Mouse (Mus musculus) limb, embryonic 13.5 days (tissue): ENCODE results near the gene Grm4. TPM values are rescaled to one million over a fixed set of nuclear protein-coding genes. Genes with fewer than 3 reads are reported as not detected.

Experiments used
- ATAC-seq: fragments of 200-750 bp; cut with Nextera tagmentation; 2 replicates; pipeline ENCODE4 v1.8.0; 2017; ENCODE audit warnings: low read depth, moderate number of reproducible peaks, moderate TSS enrichment; ENCODE audit not compliant: low FRiP score
- H3K27ac ChIP-seq: fragments of 300-500 bp; sonication (generic); 2 replicates; pipeline ENCODE4 v1.5.1; 2015; ENCODE audit warnings: inconsistent platforms, mild to moderate bottlenecking, moderate library complexity
- H3K27me3 ChIP-seq: fragments of 300-500 bp; sonication (generic); 2 replicates; pipeline ENCODE4 v1.6.1; 2015; ENCODE audit warnings: mild to moderate bottlenecking, inconsistent platforms
- H3K36me3 ChIP-seq: fragments of 300-500 bp; sonication (generic); 2 replicates; pipeline ENCODE4 v1.6.1; 2015; ENCODE audit warnings: inconsistent platforms, mild to moderate bottlenecking, moderate library complexity
- H3K4me1 ChIP-seq: fragments of 300-500 bp; sonication (generic); 2 replicates; pipeline ENCODE4 v1.6.1; 2015; ENCODE audit warnings: inconsistent platforms
- H3K4me2 ChIP-seq: fragments of 300-500 bp; sonication (generic); replicated peaks from 2 replicates; pipeline ENCODE4 v1.6.1; 2015; ENCODE audit warnings: inconsistent platforms, mild to moderate bottlenecking, moderate library complexity
- H3K4me3 ChIP-seq: fragments of 300-500 bp; sonication (generic); 2 replicates; pipeline ENCODE4 v1.5.1; 2015; ENCODE audit warnings: moderate library complexity, mild to moderate bottlenecking, inconsistent platforms
- H3K9ac ChIP-seq: fragments of 300-500 bp; sonication (generic); 2 replicates; pipeline ENCODE4 v1.6.1; 2015; ENCODE audit warnings: mild to moderate bottlenecking, inconsistent platforms
- H3K9me3 ChIP-seq: fragments of 300-500 bp; sonication (generic); 2 replicates; pipeline ENCODE4 v1.6.1; 2016; ENCODE audit warnings: inconsistent platforms
- WGBS: fragments of 180-500 bp; shearing (Covaris S2); methylation state at CpG from one replicate; pipeline ENCODE4 v1.1.7; 2015; 5-methylcytosine and 5-hydroxymethylcytosine counted together
- polyA plus RNA-seq: library from polyadenylated mRNA; unstranded; fragments of >200 nt; fragmentation: Nextera tagmentation; extraction: Ambion mirVana; gene quantifications from 2 replicates; pipeline ENCODE4 v1.2.1, GENCODE M21; 2015

Gene Grm4
- polyA plus RNA-seq, 1 experiment from 2014 or later: 0.34 TPM

DNA sequence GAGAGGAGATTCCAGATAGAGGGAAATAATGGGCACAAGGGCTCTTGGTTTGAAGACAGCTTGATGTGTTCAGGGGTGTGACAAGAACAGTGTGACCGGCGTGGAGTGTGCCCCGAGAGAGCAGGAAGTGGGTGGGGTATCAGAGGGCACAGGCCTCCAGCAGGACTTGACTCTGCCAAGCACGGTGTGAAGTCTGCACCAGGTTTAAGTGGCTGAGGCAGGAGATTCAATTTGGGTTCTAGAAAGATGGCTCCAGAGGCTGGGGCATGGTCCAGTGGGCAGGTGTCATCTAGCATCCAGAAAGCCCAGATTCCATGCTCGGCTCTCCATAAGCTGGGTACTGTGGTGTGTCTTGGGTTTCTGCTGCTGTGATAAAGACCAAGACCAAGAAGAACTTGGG is 23.4 kb downstream of the Grm4 start:
- H3K4me2 ChIP-seq: no peak overlapping the region
- H3K4me1 ChIP-seq: peaks cover 18% of the 10 kb centered on the region
- H3K27me3 ChIP-seq: peaks cover 12% of the 10 kb centered on the region
- no peak for ATAC-seq
- no peak overlapping the region for H3K27ac ChIP-seq
- H3K9me3 ChIP-seq: no peaks in the 10 kb centered on the region
- no peak overlapping the region for H3K9ac ChIP-seq
- 74% methylated on average over 5 of the region's 5 CpGs for WGBS
- H3K36me3 ChIP-seq: no peaks in the 10 kb centered on the region
- H3K4me3 ChIP-seq: no peak overlapping the region

DNA sequence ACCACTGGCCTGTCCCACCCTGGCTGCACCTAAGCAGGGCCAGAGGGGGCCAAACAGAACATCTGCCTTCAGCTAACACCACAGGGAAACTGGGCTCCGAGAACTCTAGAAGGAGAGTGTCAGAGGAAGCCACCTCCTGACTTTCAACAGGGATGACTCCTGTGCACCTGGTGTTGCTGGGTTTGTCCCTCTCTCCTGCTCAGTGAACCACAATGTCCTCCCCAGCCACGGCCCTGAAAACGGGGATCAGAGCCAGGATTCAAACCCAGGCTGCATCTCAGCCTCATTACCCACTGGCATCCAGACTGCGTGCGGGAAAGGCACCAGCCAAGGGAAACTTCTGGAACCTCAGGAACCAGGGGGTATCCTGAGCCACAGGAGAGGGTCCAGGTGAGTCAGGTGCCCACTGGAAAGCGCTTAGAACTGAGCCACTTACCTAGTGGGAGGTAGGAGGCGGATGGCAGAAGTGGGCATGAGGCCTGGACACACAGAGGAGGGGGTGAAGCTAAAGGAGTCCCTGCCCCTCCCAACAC is 26.1 kb downstream of the Grm4 start:
- Histone ChIP-seq H3K36me3 (no peaks in the 10 kb centered on the region), H3K9me3 (no peaks in the 10 kb centered on the region), H3K27ac (no peak overlapping the region), H3K4me1 (no peaks in the 10 kb centered on the region), H3K27me3 (no peaks in the 10 kb centered on the region), H3K4me3 (no peak overlapping the region), H3K4me2 (no peak overlapping the region), H3K9ac (no peak overlapping the region)
- ATAC-seq: no peak
- WGBS: 70% methylated on average over 7 of the region's 7 CpGs

DNA sequence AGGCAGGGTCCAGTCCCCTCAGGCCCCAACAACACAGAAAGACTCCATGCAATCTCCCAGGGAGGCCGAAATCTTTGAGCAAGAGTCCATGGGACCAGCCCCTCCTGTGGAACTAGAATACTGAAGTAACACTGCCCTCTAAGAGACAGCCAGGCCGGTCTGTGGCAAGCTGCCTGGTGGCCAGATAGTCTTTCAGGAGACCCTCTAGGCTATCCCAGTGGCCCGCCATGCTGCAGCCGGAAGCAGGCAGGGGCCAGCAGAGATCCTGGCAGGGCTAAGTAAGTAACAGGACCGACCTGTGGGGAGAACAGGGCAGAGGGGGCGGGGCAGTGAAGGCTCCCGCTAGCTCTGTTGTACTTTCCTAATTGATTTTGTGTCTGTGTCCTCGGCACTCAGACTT is 27.2 kb downstream of the Grm4 start:
- Histone ChIP-seq H3K4me1 (no peaks in the 10 kb centered on the region), H3K9me3 (no peaks in the 10 kb centered on the region), H3K36me3 (no peaks in the 10 kb centered on the region), H3K4me2 (no peak overlapping the region), H3K9ac (no peak overlapping the region), H3K27me3 (no peaks in the 10 kb centered on the region), H3K4me3 (no peak overlapping the region), H3K27ac (no peak overlapping the region)
- ATAC-seq: no peak
- 29% methylated on average over 8 of the region's 8 CpGs for WGBS

DNA sequence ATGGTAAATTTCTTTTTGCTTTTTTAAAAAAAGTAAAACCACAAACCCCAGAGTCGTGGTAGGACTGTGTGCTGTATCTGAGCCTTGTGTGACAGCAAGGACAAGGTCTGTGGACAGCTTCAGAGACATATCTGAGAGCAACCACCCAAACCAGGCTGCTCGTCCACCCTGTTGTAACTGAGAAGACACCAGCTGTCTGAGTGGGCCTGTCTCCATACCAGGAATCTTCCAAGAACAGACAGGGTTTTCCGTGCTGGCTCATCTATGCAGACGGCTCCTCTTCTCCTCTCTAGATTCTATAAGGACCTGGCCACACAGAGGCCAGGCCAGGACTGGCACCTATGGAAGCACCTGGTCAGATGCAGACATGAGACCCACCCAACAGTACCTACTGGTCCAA is 27.8 kb downstream of the Grm4 start:
- Histone ChIP-seq H3K27me3 (no peaks in the 10 kb centered on the region), H3K9ac (no peak overlapping the region), H3K4me1 (0 out of 2 replicates have a peak, but pooled peaks cover 4% of the 10 kb centered on the region), H3K27ac (no peak overlapping the region), H3K36me3 (no peaks in the 10 kb centered on the region), H3K4me2 (no peak overlapping the region), H3K9me3 (no peaks in the 10 kb centered on the region), H3K4me3 (no peak overlapping the region)
- no peak for ATAC-seq
- WGBS: 82% methylated on average over 4 of the region's 4 CpGs

DNA sequence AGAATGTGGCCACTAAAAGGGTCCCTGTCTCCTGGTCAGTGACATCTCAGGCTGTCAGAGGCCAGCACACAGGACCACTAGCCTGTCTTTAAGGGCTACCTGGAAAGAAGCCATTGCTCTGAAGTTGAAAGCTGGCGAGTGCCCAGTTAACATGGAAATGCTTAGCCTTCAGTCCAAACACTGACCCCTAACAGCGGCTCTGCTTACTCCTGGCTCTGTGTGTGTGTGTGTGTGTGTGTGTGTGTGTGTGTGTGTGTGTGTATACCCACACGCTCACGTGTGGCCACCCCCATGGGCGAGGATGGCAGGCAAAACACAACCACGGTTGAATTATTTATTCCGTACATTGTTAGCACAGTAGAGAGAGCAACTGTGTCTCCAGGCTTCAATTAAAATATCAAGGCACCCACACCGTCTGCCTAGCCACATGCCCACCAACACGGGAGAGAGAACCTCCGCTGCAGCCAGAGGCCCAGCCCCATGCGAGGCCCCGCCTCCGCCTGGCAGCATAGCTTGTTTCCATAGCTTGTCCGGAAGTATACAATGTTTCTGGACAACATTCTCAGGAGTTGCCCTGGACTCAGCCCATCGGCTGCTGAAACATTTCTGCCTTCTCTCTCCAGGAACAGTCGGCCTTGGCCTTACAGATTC is 32.9 kb downstream of the Grm4 start:
- no peak overlapping the region for H3K27ac ChIP-seq
- no peaks in the 10 kb centered on the region for H3K36me3 ChIP-seq
- peaks cover 22% of the 10 kb centered on the region for H3K4me1 ChIP-seq
- ATAC-seq: no peak
- 67% methylated on average over 16 of the region's 16 CpGs for WGBS
- no peak overlapping the region for H3K9ac ChIP-seq
- H3K27me3 ChIP-seq: 0 out of 2 replicates have a peak, but pooled peaks cover 5% of the 10 kb centered on the region
- H3K4me2 ChIP-seq: no peak overlapping the region
- no peaks in the 10 kb centered on the region for H3K9me3 ChIP-seq
- H3K4me3 ChIP-seq: no peak overlapping the region

DNA sequence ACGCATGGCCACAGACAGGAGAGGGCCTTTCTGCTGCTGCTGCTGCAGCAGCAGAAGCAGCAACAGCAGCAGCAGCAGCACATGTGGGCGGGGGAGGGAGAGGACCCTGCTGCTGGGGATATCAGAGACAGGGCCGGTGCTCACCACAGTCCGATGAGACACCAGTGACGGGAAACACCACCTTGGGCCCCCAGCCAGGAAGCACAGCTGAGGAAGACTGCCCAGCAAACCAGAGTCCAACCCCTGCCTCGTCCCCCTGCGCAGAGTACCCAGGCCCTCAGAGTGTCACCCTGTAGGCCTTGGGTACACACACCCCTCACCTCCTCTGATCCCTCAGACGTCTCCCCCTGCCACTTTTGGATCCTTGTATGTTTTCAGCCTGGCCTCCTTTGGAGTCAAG is 35.3 kb downstream of the Grm4 start:
- Histone ChIP-seq H3K4me3 (no peak overlapping the region), H3K9ac (no peak overlapping the region), H3K4me1 (peaks cover 29% of the 10 kb centered on the region), H3K36me3 (no peaks in the 10 kb centered on the region), H3K9me3 (no peaks in the 10 kb centered on the region), H3K27me3 (0 out of 2 replicates have a peak, but pooled peaks cover 5% of the 10 kb centered on the region), H3K4me2 (no peak overlapping the region), H3K27ac (no peak overlapping the region)
- 34% methylated on average over 8 of the region's 8 CpGs for WGBS
- no peak for ATAC-seq

DNA sequence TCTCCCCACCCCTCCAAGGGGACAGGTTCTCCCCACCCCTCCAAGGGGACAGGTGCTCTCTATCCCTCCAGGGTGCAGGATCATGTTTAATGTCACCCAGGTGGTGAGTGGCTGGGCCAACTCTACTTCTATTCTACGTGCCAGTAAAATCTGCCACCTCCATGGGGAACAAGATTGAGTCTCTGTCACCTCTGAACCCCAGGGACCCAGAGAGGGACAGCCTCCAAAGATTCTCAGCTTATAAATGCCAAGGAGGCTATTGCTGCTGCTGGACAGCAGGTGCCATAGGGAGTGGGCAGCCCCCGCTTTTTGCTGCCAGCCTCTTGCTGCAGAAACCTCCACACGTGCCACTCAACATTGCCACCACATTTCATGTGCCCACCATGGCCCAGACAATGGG is 37.6 kb downstream of the Grm4 start:
- no peak for ATAC-seq
- Histone ChIP-seq H3K9me3 (no peaks in the 10 kb centered on the region), H3K4me2 (no peak overlapping the region), H3K27me3 (0 out of 2 replicates have a peak, but pooled peaks cover 5% of the 10 kb centered on the region), H3K36me3 (no peaks in the 10 kb centered on the region), H3K4me1 (peaks cover 32% of the 10 kb centered on the region), H3K27ac (no peak overlapping the region), H3K4me3 (no peak overlapping the region), H3K9ac (no peak overlapping the region)
- 77% methylated on average over 3 of the region's 3 CpGs for WGBS

DNA sequence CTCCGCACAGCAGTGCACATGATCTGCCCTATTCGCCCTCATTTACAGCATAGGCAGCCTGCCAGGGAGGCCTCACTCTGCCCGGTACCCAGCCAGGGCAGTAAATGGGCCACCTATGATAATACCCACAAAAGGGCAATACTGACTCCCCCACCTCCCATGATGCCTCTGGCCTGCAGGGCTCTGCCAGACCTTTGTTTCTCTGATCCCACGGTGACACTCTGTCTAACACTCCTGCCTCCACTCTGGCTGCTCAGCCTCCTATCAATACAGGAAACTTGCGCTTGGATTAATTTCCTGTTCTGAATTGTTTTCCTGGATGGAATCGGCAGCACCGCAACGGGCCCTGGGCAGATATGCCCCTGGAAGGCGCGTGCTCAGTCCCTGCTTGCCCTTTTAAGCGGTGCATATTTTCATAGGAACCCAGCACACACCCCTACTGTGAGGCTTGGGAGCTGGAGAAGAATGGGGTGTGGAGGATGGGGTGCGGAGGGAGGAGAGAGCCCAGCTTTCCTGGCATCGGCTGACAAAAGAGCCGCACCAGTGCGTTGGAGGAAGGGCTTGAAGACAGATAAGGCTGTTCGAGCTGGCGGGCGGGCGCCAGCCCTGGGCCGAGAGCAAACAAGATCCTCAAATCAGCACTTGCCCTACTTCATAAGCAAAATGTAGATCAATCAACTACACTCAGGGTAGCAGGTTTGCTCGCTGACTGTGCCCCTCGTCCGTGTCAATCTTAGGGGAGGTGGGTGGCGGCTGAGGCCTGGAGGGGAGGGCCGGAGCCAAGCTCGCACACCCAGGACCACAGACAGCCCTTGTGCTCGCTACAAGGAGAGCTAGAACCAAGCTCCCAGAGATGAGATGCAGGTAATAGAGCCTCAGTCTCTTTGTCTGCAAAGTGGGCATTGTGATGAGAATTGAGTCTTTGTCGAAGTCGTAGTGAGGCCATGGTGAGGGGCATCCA is 40.8 kb downstream of the Grm4 start:
- no peak overlapping the region for H3K4me2 ChIP-seq
- peaks cover 17% of the 10 kb centered on the region for H3K4me1 ChIP-seq
- H3K9me3 ChIP-seq: no peaks in the 10 kb centered on the region; the same call in 1 of the 2 replicates
- H3K9ac ChIP-seq: peak overlapping the region; percentile 13; the same call in 1 of the 2 replicates
- ATAC-seq: no peak
- no peak overlapping the region for H3K4me3 ChIP-seq
- 58% methylated on average over 29 of the region's 29 CpGs for WGBS
- H3K27ac ChIP-seq: no peak overlapping the region
- 0 out of 2 replicates have a peak, but pooled peaks cover 5% of the 10 kb centered on the region for H3K27me3 ChIP-seq
- no peaks in the 10 kb centered on the region for H3K36me3 ChIP-seq

DNA sequence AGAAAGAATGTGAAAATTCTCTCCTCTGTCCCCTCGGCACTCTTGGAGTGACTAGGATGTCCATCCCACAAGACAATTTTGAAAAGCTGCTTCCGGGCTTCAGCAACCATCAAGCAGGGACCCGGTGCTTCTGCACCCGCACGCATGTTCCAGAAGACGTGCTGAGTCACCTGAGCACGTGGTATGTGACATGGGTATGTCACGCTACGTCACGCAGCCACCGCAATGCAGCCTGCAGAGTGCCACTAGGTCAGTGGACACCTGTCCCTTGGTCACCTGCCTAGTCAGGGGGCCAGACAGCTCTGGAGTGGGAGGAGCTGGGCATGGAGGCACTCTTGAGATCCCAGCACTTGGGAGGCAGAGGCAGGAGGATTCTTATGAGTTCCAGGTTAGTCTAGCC is 45.6 kb downstream of the Grm4 start:
- no peaks in the 10 kb centered on the region for H3K36me3 ChIP-seq
- no peaks in the 10 kb centered on the region for H3K27me3 ChIP-seq
- H3K4me2 ChIP-seq: no peak overlapping the region
- ATAC-seq: no peak
- H3K4me3 ChIP-seq: no peak overlapping the region
- no peaks in the 10 kb centered on the region; the same call in 1 of the 2 replicates for H3K9me3 ChIP-seq
- H3K9ac ChIP-seq: no peak overlapping the region
- WGBS: 90% methylated on average over 11 of the region's 11 CpGs
- H3K27ac ChIP-seq: no peak overlapping the region
- peaks cover 5% of the 10 kb centered on the region; the same call in 1 of the 2 replicates for H3K4me1 ChIP-seq

DNA sequence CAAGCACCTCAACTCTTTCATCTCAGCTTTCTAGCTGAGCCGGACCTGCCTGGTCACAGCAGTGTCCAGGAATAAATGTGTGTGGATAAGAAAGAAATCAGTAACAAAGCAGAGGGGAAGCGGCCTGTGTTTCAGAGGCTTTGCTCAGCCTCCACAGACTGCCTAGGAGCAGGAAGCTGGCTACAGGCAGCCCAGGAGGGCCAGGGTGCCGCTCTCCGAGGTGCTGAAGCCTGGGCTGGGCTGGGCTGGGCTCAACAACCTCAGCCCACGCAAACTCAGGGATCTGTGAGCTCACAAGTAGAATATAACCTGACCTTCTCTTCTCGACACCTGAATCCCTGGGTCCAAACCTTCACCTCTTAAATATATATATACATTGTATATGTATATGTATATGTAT is 54.6 kb downstream of the Grm4 start:
- Histone ChIP-seq H3K27ac (no peak overlapping the region), H3K27me3 (no peaks in the 10 kb centered on the region), H3K4me2 (no peak overlapping the region), H3K9ac (no peak overlapping the region), H3K9me3 (no peaks in the 10 kb centered on the region), H3K4me1 (no peaks in the 10 kb centered on the region), H3K36me3 (no peaks in the 10 kb centered on the region), H3K4me3 (no peak overlapping the region)
- ATAC-seq: peak; percentile 66; the same call in 1 of the 2 replicates
- 22% methylated on average over 6 of the region's 6 CpGs for WGBS

DNA sequence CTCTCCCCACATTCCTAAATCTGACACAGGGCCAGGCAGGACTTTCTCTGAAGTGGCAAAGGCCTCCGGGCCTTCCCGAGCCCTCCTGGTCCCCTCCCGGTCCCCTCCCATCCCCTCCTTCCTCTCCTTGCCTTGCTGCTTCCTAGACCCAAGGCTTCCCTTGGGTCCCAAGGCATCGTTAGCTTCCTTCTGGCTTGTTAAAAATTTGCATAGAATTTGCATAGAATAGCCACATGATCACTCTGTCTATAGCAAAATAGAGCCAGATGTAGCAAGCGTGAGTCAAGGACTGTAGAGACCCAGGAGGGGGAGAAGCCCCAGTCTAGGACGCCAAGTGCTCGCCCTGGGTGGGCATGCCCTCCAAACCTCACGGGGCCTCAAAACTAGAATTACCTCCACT is 55.3 kb downstream of the Grm4 start:
- 72% methylated on average over 8 of the region's 8 CpGs for WGBS
- H3K27ac ChIP-seq: no peak overlapping the region
- H3K9me3 ChIP-seq: no peaks in the 10 kb centered on the region
- no peak overlapping the region for H3K9ac ChIP-seq
- H3K4me1 ChIP-seq: no peaks in the 10 kb centered on the region
- no peak overlapping the region for H3K4me2 ChIP-seq
- H3K36me3 ChIP-seq: no peaks in the 10 kb centered on the region
- no peak for ATAC-seq
- no peaks in the 10 kb centered on the region for H3K27me3 ChIP-seq
- H3K4me3 ChIP-seq: no peak overlapping the region

DNA sequence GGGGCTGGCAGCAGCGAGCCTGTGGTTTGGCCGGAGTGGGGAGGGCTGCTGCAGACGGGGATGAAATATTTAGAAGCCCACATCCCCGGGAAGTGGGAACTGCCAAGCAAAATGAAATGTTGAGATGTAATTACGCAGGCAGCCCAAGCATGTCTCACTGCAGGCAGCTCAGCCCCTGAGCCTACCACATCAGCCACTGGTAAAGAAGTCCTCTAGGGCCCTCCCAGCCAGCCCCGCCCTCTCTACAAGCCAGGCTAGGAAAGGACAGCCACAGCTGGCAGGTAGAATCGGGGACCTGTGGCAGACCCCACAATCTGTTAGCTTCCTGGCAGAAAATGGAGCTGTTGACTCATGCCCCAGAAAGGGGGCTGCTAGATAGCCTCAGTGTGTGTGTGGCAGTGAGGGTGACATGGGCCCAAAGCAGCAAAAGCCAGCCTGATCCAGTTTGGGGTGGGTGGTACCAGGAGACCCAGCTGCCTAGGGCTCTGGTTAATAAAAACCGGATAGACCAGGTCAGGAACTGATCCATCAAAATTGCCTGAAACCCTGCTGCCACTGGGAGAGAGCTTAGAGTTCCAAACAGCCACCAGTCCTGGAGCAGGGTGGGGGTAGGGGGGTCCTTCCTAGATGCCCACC is 56.8 kb downstream of the Grm4 start:
- H3K4me2 ChIP-seq: no peak overlapping the region
- H3K4me1 ChIP-seq: no peaks in the 10 kb centered on the region
- H3K9me3 ChIP-seq: no peaks in the 10 kb centered on the region
- no peak overlapping the region for H3K4me3 ChIP-seq
- H3K27me3 ChIP-seq: 0 out of 2 replicates have a peak, but pooled peaks cover 2% of the 10 kb centered on the region
- H3K27ac ChIP-seq: no peak overlapping the region
- 33% methylated on average over 8 of the region's 8 CpGs for WGBS
- no peaks in the 10 kb centered on the region for H3K36me3 ChIP-seq
- no peak for ATAC-seq
- H3K9ac ChIP-seq: no peak overlapping the region
